Mouse (Mus musculus) forebrain, postnatal 0 days (tissue): ENCODE measurements around the gene Rad51b. TPM values are rescaled to one million over a fixed set of nuclear protein-coding genes. Genes with fewer than 3 reads are reported as not detected.

Experiments
- ATAC-seq: fragments of 200-750 bp; cut with Nextera tagmentation; 2 replicates; pipeline ENCODE4 v1.8.0; 2017; ENCODE audit warnings: mild to moderate bottlenecking, moderate library complexity
- DNase-seq: peaks from one replicate; pipeline ENCODE4 v3.0.0-alpha.2; 2015
- H3K27ac ChIP-seq: fragments of 300-500 bp; sonication (generic); 2 replicates; pipeline ENCODE4 v1.5.1; 2014; ENCODE audit warnings: low read depth, mild to moderate bottlenecking, antibody characterized with exemption, low read length, moderate library complexity, mixed read lengths
- H3K27me3 ChIP-seq: fragments of 300-500 bp; sonication (generic); 2 replicates; pipeline ENCODE4 v1.6.1; 2014; ENCODE audit warnings: mild to moderate bottlenecking, low read length, mixed read lengths; ENCODE audit not compliant: insufficient read depth
- H3K36me3 ChIP-seq: fragments of 300-500 bp; sonication (generic); 2 replicates; pipeline ENCODE4 v1.6.1; 2014; ENCODE audit warnings: mild to moderate bottlenecking, moderate library complexity; ENCODE audit not compliant: insufficient read depth
- H3K4me1 ChIP-seq: fragments of 300-500 bp; sonication (generic); 2 replicates; pipeline ENCODE4 v1.6.1; 2014; ENCODE audit warnings: antibody characterized with exemption; ENCODE audit not compliant: insufficient read depth
- H3K4me2 ChIP-seq: fragments of 300-500 bp; sonication (generic); 2 replicates; pipeline ENCODE4 v1.6.1; 2014; ENCODE audit warnings: low read depth, mild to moderate bottlenecking, moderate library complexity
- H3K4me3 ChIP-seq: fragments of 300-500 bp; sonication (generic); 2 replicates; pipeline ENCODE4 v1.5.1; 2014; ENCODE audit warnings: low read depth, low read length, mixed read lengths
- H3K9ac ChIP-seq: fragments of 300-500 bp; sonication (generic); 2 replicates; pipeline ENCODE4 v1.6.1; 2014; ENCODE audit warnings: mild to moderate bottlenecking
- H3K9me3 ChIP-seq: fragments of 300-500 bp; sonication (generic); 2 replicates; pipeline ENCODE4 v1.6.1; 2016; ENCODE audit warnings: low read length
- CTCF ChIP-seq: sonication (generic); IDR thresholded peaks from 2 replicates; pipeline ENCODE4 v1.5.1; 2016; ENCODE audit warnings: antibody characterized with exemption, control low read depth, low read depth
- WGBS: fragments of 180-500 bp; shearing (Covaris S2); extraction: QIAGEN DNeasy Blood & Tissue Kit; methylation state at CpG from one replicate; pipeline ENCODE4 v1.1.7; 2014; 5-methylcytosine and 5-hydroxymethylcytosine counted together
- polyA plus RNA-seq: library from polyadenylated mRNA; unstranded; fragments of >200 nt; fragmentation: Nextera tagmentation; extraction: Ambion mirVana; gene quantifications from 2 replicates; pipeline ENCODE4 v1.2.1, GENCODE M21; 2015
- total RNA-seq: library from RNA; depleted of rRNA; stranded (reverse); fragments of >200 nt; gene quantifications from 2 replicates; pipeline ENCODE4 v1.2.3, GENCODE M21; 2014

Rad51b gene
- total and polyA plus RNA-seq, 2 experiments from 2014 or later, result 0.62 to 1.1 TPM

GRCm38 (mm10) chr12:79684338-79684737 lies 387.3 kb downstream of the Rad51b start:
- no peak for ATAC-seq
- Histone ChIP-seq H3K36me3 (no peaks in the 10 kb centered on the region), H3K4me1 (0 out of 2 replicates have a peak, but pooled peaks cover 3% of the 10 kb centered on the region), H3K27ac (no peak overlapping the region), H3K27me3 (no peaks in the 10 kb centered on the region), H3K4me3 (no peak overlapping the region), H3K9ac (no peak overlapping the region), H3K4me2 (no peak overlapping the region), H3K9me3 (no peaks in the 10 kb centered on the region)
- DNase-seq, result no peak
- TF ChIP-seq CTCF, result no peak
- WGBS, result 97% methylated on average over 2 of the region's 2 CpGs

GRCm38 (mm10) chr12:79686594-79687325 lies 389.7 kb downstream of the Rad51b start:
- H3K36me3 ChIP-seq, result no peaks in the 10 kb centered on the region
- WGBS, result 42% methylated on average over 9 of the region's 9 CpGs
- H3K9ac ChIP-seq, result no peak overlapping the region
- H3K9me3 ChIP-seq, result no peaks in the 10 kb centered on the region
- H3K27me3 ChIP-seq, result no peaks in the 10 kb centered on the region
- no peak overlapping the region for H3K4me3 ChIP-seq
- no peak for DNase-seq
- no peak for ATAC-seq
- no peaks in the 10 kb centered on the region for H3K4me1 ChIP-seq
- H3K27ac ChIP-seq, result no peak overlapping the region
- no peak overlapping the region for H3K4me2 ChIP-seq
- no peak for TF ChIP-seq CTCF

GRCm38 (mm10) chr12:79687683-79688386 lies 390.8 kb downstream of the Rad51b start:
- no peak overlapping the region for H3K27ac ChIP-seq
- H3K9ac ChIP-seq, result no peak overlapping the region
- H3K4me3 ChIP-seq, result no peak overlapping the region
- TF ChIP-seq CTCF, result no peak
- H3K9me3 ChIP-seq, result no peaks in the 10 kb centered on the region
- WGBS, result 80% methylated on average over 7 of the region's 7 CpGs
- H3K36me3 ChIP-seq, result no peaks in the 10 kb centered on the region
- DNase-seq (no peak), ATAC-seq (no peak)
- no peaks in the 10 kb centered on the region for H3K4me1 ChIP-seq
- H3K27me3 ChIP-seq, result no peaks in the 10 kb centered on the region
- H3K4me2 ChIP-seq, result no peak overlapping the region

- no peaks in the 10 kb centered on the region for H3K4me1 ChIP-seq
- DNase-seq, result no peak
- no peak overlapping the region for H3K4me3 ChIP-seq
- H3K9ac ChIP-seq, result no peak overlapping the region
- no peaks in the 10 kb centered on the region for H3K9me3 ChIP-seq
- H3K4me2 ChIP-seq, result no peak overlapping the region
- no peaks in the 10 kb centered on the region for H3K36me3 ChIP-seq
- WGBS, result 84% methylated on average over 8 of the region's 8 CpGs
- no peak for TF ChIP-seq CTCF
- no peak for ATAC-seq
- H3K27me3 ChIP-seq, result no peaks in the 10 kb centered on the region
- no peak overlapping the region for H3K27ac ChIP-seq
Observed at GRCm38 (mm10) chr12:79689299-79689698, 392.2 kb downstream of the Rad51b start.

- no peak overlapping the region for H3K4me3 ChIP-seq
- no peaks in the 10 kb centered on the region for H3K36me3 ChIP-seq
- no peak overlapping the region for H3K4me2 ChIP-seq
- no peaks in the 10 kb centered on the region for H3K27me3 ChIP-seq
- no peak overlapping the region for H3K9ac ChIP-seq
- no peaks in the 10 kb centered on the region for H3K9me3 ChIP-seq
- TF ChIP-seq CTCF, result no peak
- no peak overlapping the region for H3K27ac ChIP-seq
- no peak for ATAC-seq
- 89% methylated on average over 14 of the region's 14 CpGs for WGBS
- no peaks in the 10 kb centered on the region for H3K4me1 ChIP-seq
- no peak for DNase-seq
Observed at GRCm38 (mm10) chr12:79691929-79692862, 395.1 kb downstream of the Rad51b start.

- no peak overlapping the region for H3K4me3 ChIP-seq
- WGBS, result 25% methylated on average over 3 of the region's 3 CpGs
- no peaks in the 10 kb centered on the region for H3K4me1 ChIP-seq
- ATAC-seq (no peak), DNase-seq (no peak)
- no peak overlapping the region for H3K4me2 ChIP-seq
- H3K36me3 ChIP-seq, result no peaks in the 10 kb centered on the region
- H3K9me3 ChIP-seq, result no peaks in the 10 kb centered on the region
- no peak overlapping the region for H3K27ac ChIP-seq
- no peak overlapping the region for H3K9ac ChIP-seq
- H3K27me3 ChIP-seq, result no peaks in the 10 kb centered on the region
- no peak for TF ChIP-seq CTCF
Observed at GRCm38 (mm10) chr12:79695832-79696434, 398.9 kb downstream of the Rad51b start.
